Mouse (Mus musculus): ENCODE measurements around the gene Pttg1ip. TPM values are rescaled to one million over a fixed set of nuclear protein-coding genes. Genes with fewer than 3 reads are reported as not detected.
A peak's percentile ranks its signal among the peaks of the same experiment; 100 is the strongest.

The Pttg1ip gene
- polyA plus RNA-seq, 1 experiment from 2014 or later, result 339 TPM

- ATAC-seq (no peak), DNase-seq (ENCODE audit: low read depth, low spot score) (no peak)
- CTCF ChIA-PET, result interaction anchor here (1.1 to 1.5 kb wide), 6 partner anchors 9 to 21 kb away, joined by 3 to 7 read pairs (median 6); no protein-coding TSS in a partner anchor
- POLR2A ChIA-PET, result interaction anchor here (0.6 kb wide), 1 partner anchor 408 kb away, joined by 3 read pairs; no protein-coding TSS in a partner anchor
- in situ Hi-C loops (cut with MboI; ENCODE audit: low pct_unique_long_range_greater_than_20kb), result no loop called here
- no peaks in the 10 kb centered on the region for H3K27me3 ChIP-seq
- TF ChIP-seq CTCF (IDR thresholded peaks at IDR 0.05), result no peak
Observed at GRCm38 (mm10) chr10:77605368-77605767, 23.8 kb downstream of the Pttg1ip start.

GRCm38 (mm10) chr10:77605908-77606826 lies 24.6 kb downstream of the Pttg1ip start, which contains the start of the genes Sumo3 and Gm49325:
Sumo3 (plus strand) TSS chr10:77606097.
Gm49325 (plus strand) TSS chr10:77606197.
- POLR2A ChIA-PET, result interaction anchor here (1.0 kb wide), 1 partner anchor 17 kb away, joined by 3 read pairs; no protein-coding TSS in a partner anchor
- no peaks in the 10 kb centered on the region for H3K27me3 ChIP-seq
- DNase-seq (ENCODE audit: low read depth, low spot score), result peak; percentile 38
- CTCF ChIA-PET, result interaction anchor here (1.1 to 1.5 kb wide), 6 partner anchors 9 to 22 kb away, joined by 3 to 7 read pairs (median 6); no protein-coding TSS in a partner anchor
- in situ Hi-C loops (cut with MboI; ENCODE audit: low pct_unique_long_range_greater_than_20kb), result no loop called here
- TF ChIP-seq CTCF (IDR thresholded peaks at IDR 0.05), result no peak
- peak; percentile 63 for ATAC-seq

- no peak for TF ChIP-seq CTCF (IDR thresholded peaks at IDR 0.05)
- POLR2A ChIA-PET, result interaction anchor here (0.9 to 1.0 kb wide), 2 partner anchors 16 to 89 kb away, joined by 3 to 4 read pairs; no protein-coding TSS in a partner anchor
- ATAC-seq (no peak), DNase-seq (ENCODE audit: low read depth, low spot score) (no peak)
- no peaks in the 10 kb centered on the region for H3K27me3 ChIP-seq
- CTCF ChIA-PET, result interaction anchor here (0.9 kb wide), 1 partner anchor 10 kb away, joined by 3 read pairs; no protein-coding TSS in a partner anchor
- in situ Hi-C loops (cut with MboI; ENCODE audit: low pct_unique_long_range_greater_than_20kb), result no loop called here
Observed at GRCm38 (mm10) chr10:77606855-77607254, 25.3 kb downstream of the Pttg1ip start.

GRCm38 (mm10) chr10:77607441-77607840 lies 25.9 kb downstream of the Pttg1ip start:
- in situ Hi-C loops (cut with MboI; ENCODE audit: low pct_unique_long_range_greater_than_20kb), result no loop called here
- DNase-seq (ENCODE audit: low read depth, low spot score) (no peak), ATAC-seq (no peak)
- H3K27me3 ChIP-seq, result no peaks in the 10 kb centered on the region
- ChIA-PET POLR2A (interaction anchor here (0.6 to 1.0 kb wide), 3 partner anchors 16 to 90 kb away, joined by 3 to 6 read pairs (median 4); no protein-coding TSS in a partner anchor), CTCF (interaction anchor here (0.9 to 1.0 kb wide), 2 partner anchors 9 to 25 kb away, joined by 3 read pairs; partner anchors contain the start of gene Pttg1ip)
- no peak for TF ChIP-seq CTCF (IDR thresholded peaks at IDR 0.05)

GRCm38 (mm10) chr10:77608589-77608988 lies 27.1 kb downstream of the Pttg1ip start:
- in situ Hi-C loops (cut with MboI; ENCODE audit: low pct_unique_long_range_greater_than_20kb), result no loop called here
- no peak for DNase-seq (ENCODE audit: low read depth, low spot score)
- CTCF ChIA-PET, result interaction anchor here (0.8 kb wide), 1 partner anchor 19 kb away, joined by 3 read pairs; no protein-coding TSS in a partner anchor
- H3K27me3 ChIP-seq, result no peaks in the 10 kb centered on the region
- POLR2A ChIA-PET, result no interaction called here
- TF ChIP-seq CTCF (IDR thresholded peaks at IDR 0.05), result no peak
- ATAC-seq, result no peak

- in situ Hi-C loops (cut with MboI; ENCODE audit: low pct_unique_long_range_greater_than_20kb), result no loop called here
- TF ChIP-seq CTCF (IDR thresholded peaks at IDR 0.05), result no peak
- ChIA-PET POLR2A (interaction anchor here (1.0 kb wide), 1 partner anchor 12 kb away, joined by 3 read pairs; the partner anchor contains the start of gene Ube2g2), CTCF (no interaction called here)
- DNase-seq (ENCODE audit: low read depth, low spot score) (no peak), ATAC-seq (no peak)
- H3K27me3 ChIP-seq, result no peaks in the 10 kb centered on the region
Observed at GRCm38 (mm10) chr10:77610221-77610961, 28.9 kb downstream of the Pttg1ip start.

- in situ Hi-C loops (cut with MboI; ENCODE audit: low pct_unique_long_range_greater_than_20kb), result no loop called here
- no peak for TF ChIP-seq CTCF (IDR thresholded peaks at IDR 0.05)
- POLR2A ChIA-PET, result interaction anchor here (0.7 to 1.0 kb wide), 2 partner anchors 25 to 396 kb away, joined by 3 read pairs; partner anchors contain the start of gene Pfkl
- H3K27me3 ChIP-seq, result no peaks in the 10 kb centered on the region
- no peak for DNase-seq (ENCODE audit: low read depth, low spot score)
- CTCF ChIA-PET, result no interaction called here
- no peak for ATAC-seq
Observed at GRCm38 (mm10) chr10:77613409-77613808, 31.9 kb downstream of the Pttg1ip start.

GRCm38 (mm10) chr10:77615647-77616046 lies 34.1 kb downstream of the Pttg1ip start:
- H3K27me3 ChIP-seq, result no peaks in the 10 kb centered on the region
- DNase-seq (ENCODE audit: low read depth, low spot score) (no peak), ATAC-seq (no peak)
- no peak for TF ChIP-seq CTCF (IDR thresholded peaks at IDR 0.05)
- CTCF ChIA-PET, result interaction anchor here (1.2 kb wide), 1 partner anchor 8 kb away, joined by 3 read pairs; no protein-coding TSS in a partner anchor
- in situ Hi-C loops (cut with MboI; ENCODE audit: low pct_unique_long_range_greater_than_20kb), result no loop called here
- POLR2A ChIA-PET, result interaction anchor here (0.6 kb wide), 1 partner anchor 20 kb away, joined by 4 read pairs; no protein-coding TSS in a partner anchor

- DNase-seq (ENCODE audit: low read depth, low spot score) (no peak), ATAC-seq (no peak)
- no peaks in the 10 kb centered on the region for H3K27me3 ChIP-seq
- no peak for TF ChIP-seq CTCF (IDR thresholded peaks at IDR 0.05)
- POLR2A ChIA-PET, result interaction anchor here (0.6 kb wide), 1 partner anchor 20 kb away, joined by 4 read pairs; no protein-coding TSS in a partner anchor
- in situ Hi-C loops (cut with MboI; ENCODE audit: low pct_unique_long_range_greater_than_20kb), result no loop called here
- CTCF ChIA-PET, result interaction anchor here (1.2 kb wide), 1 partner anchor 9 kb away, joined by 3 read pairs; no protein-coding TSS in a partner anchor
Observed at GRCm38 (mm10) chr10:77616166-77616565, 34.6 kb downstream of the Pttg1ip start.

GRCm38 (mm10) chr10:77616926-77617325 lies 35.4 kb downstream of the Pttg1ip start:
- no peak for TF ChIP-seq CTCF (IDR thresholded peaks at IDR 0.05)
- no peak for DNase-seq (ENCODE audit: low read depth, low spot score)
- in situ Hi-C loops (cut with MboI; ENCODE audit: low pct_unique_long_range_greater_than_20kb), result no loop called here
- no peak for ATAC-seq
- ChIA-PET CTCF (interaction anchor here (1.2 kb wide), 1 partner anchor 10 kb away, joined by 3 read pairs; no protein-coding TSS in a partner anchor), POLR2A (no interaction called here)
- H3K27me3 ChIP-seq, result no peaks in the 10 kb centered on the region
